Mouse (Mus musculus) lung, embryonic 15.5 days (tissue): ENCODE results near the gene Rhno1. TPM values are rescaled to one million over a fixed set of nuclear protein-coding genes. Genes with fewer than 3 reads are reported as not detected.

ENCODE experiments used
- ATAC-seq: fragments of 200-750 bp; cut with Nextera tagmentation; 2 replicates; pipeline ENCODE4 v1.8.0; 2017; ENCODE audit warnings: moderate number of reproducible peaks, borderline replicate concordance; ENCODE audit not compliant: low FRiP score, low TSS enrichment; ENCODE audit errors: extremely low read depth
- H3K27ac ChIP-seq: fragments of 300-500 bp; sonication (generic); 2 replicates; pipeline ENCODE4 v1.5.1; 2015; ENCODE audit warnings: moderate library complexity, mild to moderate bottlenecking, inconsistent platforms
- H3K27me3 ChIP-seq: fragments of 300-500 bp; sonication (generic); 2 replicates; pipeline ENCODE4 v1.6.1; 2015; ENCODE audit warnings: inconsistent platforms
- H3K36me3 ChIP-seq: fragments of 300-500 bp; sonication (generic); 2 replicates; pipeline ENCODE4 v1.6.1; 2015; ENCODE audit warnings: inconsistent platforms
- H3K4me1 ChIP-seq: fragments of 300-500 bp; sonication (generic); 2 replicates; pipeline ENCODE4 v1.6.1; 2015; ENCODE audit warnings: inconsistent platforms
- H3K4me2 ChIP-seq: fragments of 300-500 bp; sonication (generic); 2 replicates; pipeline ENCODE4 v1.6.1; 2015; ENCODE audit warnings: inconsistent platforms, mild to moderate bottlenecking, moderate library complexity
- H3K4me3 ChIP-seq: fragments of 300-500 bp; sonication (generic); 2 replicates; pipeline ENCODE4 v1.5.1; 2015; ENCODE audit warnings: mild to moderate bottlenecking, inconsistent platforms
- H3K9ac ChIP-seq: fragments of 300-500 bp; sonication (generic); 2 replicates; pipeline ENCODE4 v1.6.1; 2015; ENCODE audit warnings: inconsistent platforms
- H3K9me3 ChIP-seq: fragments of 300-500 bp; sonication (generic); 2 replicates; pipeline ENCODE4 v1.6.1; 2016; ENCODE audit warnings: inconsistent platforms
- WGBS: fragments of 180-500 bp; shearing (Covaris S2); methylation state at CpG from one replicate; pipeline ENCODE4 v1.1.7; 2015; 5-methylcytosine and 5-hydroxymethylcytosine counted together
- polyA plus RNA-seq: library from polyadenylated mRNA; unstranded; fragments of >200 nt; fragmentation: Nextera tagmentation; extraction: Ambion mirVana; gene quantifications from 2 replicates; pipeline ENCODE4 v1.2.1, GENCODE M21; 2015

Rhno1 gene
- 125 TPM in 2 replicates for polyA plus RNA-seq

GRCm38 (mm10) chr6:128362381-128363006, at the start of gene Rhno1, which contains the start of gene Foxm1:
Rhno1 (minus strand) TSS chr6:128362911.
Foxm1 (plus strand) TSS chr6:128362967.
- Histone ChIP-seq H3K4me2 (peak within 1 kb of the TSS; percentile 81), H3K4me1 (peaks cover 32% of the 10 kb centered on the region), H3K9me3 (no peaks in the 10 kb centered on the region), H3K36me3 (peaks cover 33% of the 10 kb centered on the region), H3K27me3 (no peaks in the 10 kb centered on the region), H3K4me3 (peak within 1 kb of the TSS; percentile 99), H3K27ac (peak within 1 kb of the TSS; percentile 97), H3K9ac (peak within 1 kb of the TSS; percentile 83)
- under 1% methylated on average over 67 of the region's 76 CpGs for WGBS
- peak; percentile 89 for ATAC-seq

- 6% methylated on average over 3 of the region's 3 CpGs for WGBS
- Histone ChIP-seq H3K27me3 (no peaks in the 10 kb centered on the region), H3K36me3 (peaks cover 62% of the 10 kb centered on the region), H3K4me2 (no peak overlapping the region), H3K4me3 (no peak overlapping the region), H3K4me1 (no peaks in the 10 kb centered on the region), H3K9ac (no peak overlapping the region), H3K27ac (no peak overlapping the region), H3K9me3 (no peaks in the 10 kb centered on the region)
- no peak for ATAC-seq
These were observed 48.4 kb upstream of the Rhno1 start for GRCm38 (mm10) chr6:128411115-128411514.

- WGBS, result 94% methylated on average over 13 of the region's 13 CpGs
- H3K9ac ChIP-seq, result no peak overlapping the region
- no peak overlapping the region for H3K4me3 ChIP-seq
- peaks cover 62% of the 10 kb centered on the region for H3K36me3 ChIP-seq
- H3K9me3 ChIP-seq, result no peaks in the 10 kb centered on the region
- H3K27ac ChIP-seq, result no peak overlapping the region
- H3K27me3 ChIP-seq, result no peaks in the 10 kb centered on the region
- H3K4me2 ChIP-seq, result no peak overlapping the region
- no peak for ATAC-seq
- H3K4me1 ChIP-seq, result no peaks in the 10 kb centered on the region
These were observed 47.6 kb upstream of the Rhno1 start for GRCm38 (mm10) chr6:128410305-128410704.

GRCm38 (mm10) chr6:128408544-128409125, 45.9 kb upstream of the Rhno1 start:
- 84% methylated on average over 7 of the region's 7 CpGs for WGBS
- no peaks in the 10 kb centered on the region for H3K27me3 ChIP-seq
- no peak overlapping the region for H3K9ac ChIP-seq
- H3K4me3 ChIP-seq, result no peak overlapping the region
- no peak overlapping the region for H3K4me2 ChIP-seq
- no peaks in the 10 kb centered on the region for H3K4me1 ChIP-seq
- no peak for ATAC-seq
- peaks cover 58% of the 10 kb centered on the region for H3K36me3 ChIP-seq
- no peak overlapping the region for H3K27ac ChIP-seq
- H3K9me3 ChIP-seq, result no peaks in the 10 kb centered on the region

GRCm38 (mm10) chr6:128404708-128405107, 42.0 kb upstream of the Rhno1 start:
- Histone ChIP-seq H3K4me1 (peaks cover 8% of the 10 kb centered on the region), H3K9ac (no peak overlapping the region), H3K9me3 (no peaks in the 10 kb centered on the region), H3K4me2 (no peak overlapping the region), H3K27me3 (no peaks in the 10 kb centered on the region), H3K36me3 (peaks cover 23% of the 10 kb centered on the region; the same call in 1 of the 2 replicates), H3K27ac (no peak overlapping the region), H3K4me3 (no peak overlapping the region)
- ATAC-seq, result no peak
- 54% methylated on average over 5 of the region's 5 CpGs for WGBS

GRCm38 (mm10) chr6:128399421-128400185, 36.9 kb upstream of the Rhno1 start:
- Histone ChIP-seq H3K27ac (no peak overlapping the region), H3K27me3 (no peaks in the 10 kb centered on the region), H3K9ac (0 out of 2 replicates have a peak overlapping the region, but pooled peaks have one; percentile 4), H3K4me2 (peak overlapping the region; percentile 55), H3K36me3 (no peaks in the 10 kb centered on the region), H3K9me3 (no peaks in the 10 kb centered on the region), H3K4me1 (peaks cover 13% of the 10 kb centered on the region), H3K4me3 (peak overlapping the region; percentile 26)
- peak; percentile 77; the same call in 1 of the 2 replicates for ATAC-seq
- WGBS, result 38% methylated on average over 21 of the region's 21 CpGs

- ATAC-seq, result no peak
- Histone ChIP-seq H3K36me3 (no peaks in the 10 kb centered on the region), H3K27me3 (no peaks in the 10 kb centered on the region), H3K4me1 (peaks cover 13% of the 10 kb centered on the region), H3K4me2 (peak within 1 kb of the TSS; percentile 55), H3K4me3 (peak within 1 kb of the TSS; percentile 26), H3K27ac (no peak within 1 kb of the TSS), H3K9ac (0 out of 2 replicates have a peak within 1 kb of the TSS, but pooled peaks have one; percentile 4), H3K9me3 (no peaks in the 10 kb centered on the region)
- WGBS, result 63% methylated on average over 3 of the region's 3 CpGs
These were observed 36.3 kb upstream of the Rhno1 start, which contains the start of gene Nrip2 for GRCm38 (mm10) chr6:128398996-128399395. Nrip2 (plus strand) TSS chr6:128399296.

GRCm38 (mm10) chr6:128397574-128398261, 35.0 kb upstream of the Rhno1 start:
- 70% methylated on average over 7 of the region's 7 CpGs for WGBS

GRCm38 (mm10) chr6:128390683-128391082, 28.0 kb upstream of the Rhno1 start:
- Histone ChIP-seq H3K4me2 (no peak overlapping the region), H3K9me3 (no peaks in the 10 kb centered on the region), H3K27ac (no peak overlapping the region), H3K4me1 (no peaks in the 10 kb centered on the region), H3K36me3 (no peaks in the 10 kb centered on the region), H3K4me3 (no peak overlapping the region), H3K27me3 (no peaks in the 10 kb centered on the region), H3K9ac (no peak overlapping the region)
- ATAC-seq, result no peak
- whole genome bisulfite sequencing, result 33% methylated on average over 1 of the region's 1 CpGs

More at GRCm38 (mm10) chr6:128397574-128398261, 35.0 kb upstream of the Rhno1 start:
- no peaks in the 10 kb centered on the region for H3K36me3 ChIP-seq
- no peak for ATAC-seq
- no peak overlapping the region for H3K9ac ChIP-seq
- H3K4me1 ChIP-seq, result peaks cover 13% of the 10 kb centered on the region
- H3K4me3 ChIP-seq, result no peak overlapping the region
- H3K4me2 ChIP-seq, result no peak overlapping the region
- H3K27me3 ChIP-seq, result no peaks in the 10 kb centered on the region
- H3K27ac ChIP-seq, result no peak overlapping the region
- H3K9me3 ChIP-seq, result no peaks in the 10 kb centered on the region

- Histone ChIP-seq H3K4me1 (no peaks in the 10 kb centered on the region), H3K36me3 (no peaks in the 10 kb centered on the region), H3K4me2 (no peak overlapping the region), H3K4me3 (no peak overlapping the region), H3K9me3 (no peaks in the 10 kb centered on the region), H3K27me3 (no peaks in the 10 kb centered on the region), H3K27ac (no peak overlapping the region), H3K9ac (no peak overlapping the region)
- ATAC-seq, result no peak
- WGBS, result 94% methylated on average over 1 of the region's 1 CpGs
These were observed 26.5 kb upstream of the Rhno1 start for GRCm38 (mm10) chr6:128389185-128389584.

- H3K36me3 ChIP-seq, result no peaks in the 10 kb centered on the region
- no peak for ATAC-seq
- H3K27me3 ChIP-seq, result no peaks in the 10 kb centered on the region
- no peak overlapping the region for H3K4me2 ChIP-seq
- H3K9ac ChIP-seq, result no peak overlapping the region
- H3K4me1 ChIP-seq, result no peaks in the 10 kb centered on the region
- WGBS, result 52% methylated on average over 1 of the region's 1 CpGs
- H3K27ac ChIP-seq, result no peak overlapping the region
- no peak overlapping the region for H3K4me3 ChIP-seq
- H3K9me3 ChIP-seq, result no peaks in the 10 kb centered on the region
These were observed 22.3 kb upstream of the Rhno1 start for GRCm38 (mm10) chr6:128385026-128385425.
